9 mouse cellular contexts compared by ENCODE assay signal in genomic region chr16:58521900-58522299, GRCm38 (mm10). TPM values are rescaled to one million over a fixed set of nuclear protein-coding genes. Genes with fewer than 3 reads are reported as not detected.
DNase-seq lines count a peak whose midpoint lies in the region; ATAC-seq and TF ChIP-seq lines count a peak whose summit lies in the region.
"Had no signal": no experiment of that assay in that cellular context is flagged by ENCODE, and none has a peak within 500 bp of the region (broad histone marks: within the 10 kb centered on the region; RNA-seq: fewer than 3 reads in every experiment).

No protein-coding gene starts in this region.

- H3K27me3 ChIP-seq in heart, embryonic 10.5 days (ENCODE audit: insufficient read depth, poor library complexity, severe bottlenecking), result no peaks in the 10 kb centered on the region
- peaks cover 17% of the 10 kb centered on the region; the same call in 1 of the 2 replicates for H3K27me3 ChIP-seq in hindbrain, embryonic 10.5 days (ENCODE audit: insufficient read depth, poor library complexity, severe bottlenecking)
- no peaks in the 10 kb centered on the region for H3K27me3 ChIP-seq in liver, embryonic 14.5 days (ENCODE audit: control insufficient read depth, insufficient read depth, low read length)
- H3K27me3 ChIP-seq in thymus, adult 2 months (ENCODE audit: control insufficient read depth, insufficient read depth, low read length), result peaks cover 2% of the 10 kb centered on the region

- peak overlapping the region; percentile 92 for H3K9ac ChIP-seq in liver, embryonic 14.5 days (replicated peaks)

- ATAC-seq in liver, embryonic 14.5 days (ENCODE audit: insufficient read depth), result no peak

- H3K4me1 ChIP-seq in heart, embryonic 10.5 days, result peaks cover 11% of the 10 kb centered on the region; the same call in 1 of the 2 replicates
- H3K4me1 ChIP-seq in brown adipose tissue, adult 24 weeks (ENCODE audit: control insufficient read depth, insufficient read depth, insufficient read length, low read length), result peaks cover 16% of the 10 kb centered on the region; the same call in 1 of the 2 replicates
- H3K4me1 ChIP-seq in hindbrain, embryonic 10.5 days (replicated peaks), result peaks cover 16% of the 10 kb centered on the region; the same call in 1 of the 2 replicates
- peaks cover 44 to 49% of the 10 kb centered on the region in 2 experiments for H3K4me1 ChIP-seq in liver, embryonic 14.5 days (replicated peaks; ENCODE audit: control insufficient read depth in 2 of 2, insufficient read depth in 2 of 2, low read length in 1 of 2)
- H3K4me1 ChIP-seq in thymus, adult 2 months (replicated peaks; ENCODE audit: control insufficient read depth, insufficient read depth, low read length), result peaks cover 10% of the 10 kb centered on the region; the same call in 1 of the 2 replicates

- no peak for TF ChIP-seq CTCF in liver, embryonic 14.5 days (IDR thresholded peaks at IDR 0.05; ENCODE audit: low read depth)
- TF ChIP-seq CTCF in thymus, adult 2 months (IDR thresholded peaks at IDR 0.05; ENCODE audit: borderline replicate concordance, control insufficient read depth, extremely low read depth, insufficient read depth, low read length, poor library complexity), result no peak

- H3K4me2 ChIP-seq in liver, embryonic 14.5 days (ENCODE audit: low read depth), result peak overlapping the region; percentile 76

- H3K27ac ChIP-seq in heart, embryonic 10.5 days, result peak overlapping the region; percentile 95
- H3K27ac ChIP-seq in brown adipose tissue, adult 24 weeks (replicated peaks; ENCODE audit: low read depth, low read length), result peak overlapping the region; percentile 93; the same call in 1 of the 2 replicates
- H3K27ac ChIP-seq in hindbrain, embryonic 10.5 days, result no peak overlapping the region
- peak overlapping the region; percentile 64 for H3K27ac ChIP-seq in liver, embryonic 14.5 days
- H3K27ac ChIP-seq in thymus, adult 2 months (ENCODE audit: control insufficient read depth, insufficient read depth, low read length), result no peak overlapping the region

- H3K36me3 ChIP-seq in heart, embryonic 10.5 days, result no peaks in the 10 kb centered on the region
- H3K36me3 ChIP-seq in hindbrain, embryonic 10.5 days, result no peaks in the 10 kb centered on the region
- no peaks in the 10 kb centered on the region for H3K36me3 ChIP-seq in liver, embryonic 14.5 days (replicated peaks; ENCODE audit: control insufficient read depth, insufficient read depth, low read depth)
- no peaks in the 10 kb centered on the region for H3K36me3 ChIP-seq in thymus, adult 2 months (ENCODE audit: control insufficient read depth, insufficient read depth, low read length)

- no peak for TF ChIP-seq POLR2A in thymus, adult 2 months (IDR thresholded peaks at IDR 0.05; ENCODE audit: control insufficient read depth, extremely low read depth, insufficient read depth, low read length, poor library complexity)

- intact Hi-C loops in heart, postnatal 36 days (cut with DNase I), result loop anchor here (2.0 to 5.0 kb wide), 7 partner anchors 25 to 205 kb away; partner anchors contain the start of genes Cldnd1 and Cpox

- WGBS in heart, embryonic 10.5 days, result 24% methylated on average over 7 of the region's 7 CpGs
- 36% methylated on average over 7 of the region's 7 CpGs for WGBS in hindbrain, embryonic 10.5 days
- 15% methylated on average over 7 of the region's 7 CpGs for WGBS in liver, embryonic 14.5 days (ENCODE audit: insufficient replicate concordance)
- 36% methylated on average over 7 of the region's 7 CpGs for WGBS in thymus, adult 2 months

- no peak for DNase-seq in heart, embryonic 10.5 days (ENCODE audit: low spot score)
- DNase-seq in heart, postnatal 36 days, result no peak
- no peak for DNase-seq in hindbrain, embryonic 10.5 days (ENCODE audit: low spot score)
- DNase-seq in liver, embryonic 14.5 days (ENCODE audit: low read depth in 3 of 3, low spot score in 3 of 3), result no peak
- no peak for DNase-seq in thymus, adult 2 months
- no peak for DNase-seq in cerebellum, adult 9-11 months
- DNase-seq in left cerebral cortex, adult 18-20 months (ENCODE audit: low spot score in 2 of 2), result no peak
- DNase-seq: adrenal gland, postnatal 14 days had no signal

- no peak for TF ChIP-seq EP300 in liver, embryonic 14.5 days (IDR thresholded peaks at IDR 0.05; ENCODE audit: low read depth)

- peak overlapping the region; percentile 93 for H3K4me3 ChIP-seq in heart, embryonic 10.5 days
- peak overlapping the region; percentile 70 for H3K4me3 ChIP-seq in brown adipose tissue, adult 24 weeks (ENCODE audit: insufficient read depth, low read depth, low read length)
- peak overlapping the region; percentile 75 for H3K4me3 ChIP-seq in hindbrain, embryonic 10.5 days
- peak overlapping the region; percentile 91 for H3K4me3 ChIP-seq in liver, embryonic 14.5 days (ENCODE audit: insufficient read depth in 1 of 2, low read depth in 2 of 2, low read length in 2 of 2)
- H3K4me3 ChIP-seq in thymus, adult 2 months (ENCODE audit: control insufficient read depth, insufficient read depth, low read length), result no peak overlapping the region

- H3K9me3 ChIP-seq in heart, embryonic 10.5 days, result no peaks in the 10 kb centered on the region
- peaks cover 8% of the 10 kb centered on the region for H3K9me3 ChIP-seq in hindbrain, embryonic 10.5 days
- H3K9me3 ChIP-seq in liver, embryonic 14.5 days (ENCODE audit: control insufficient read depth, low read length), result no peaks in the 10 kb centered on the region

RNA-seq across cellular contexts. Expression of gene St3gal6, which starts 2.1 kb away (rescaled TPM):
- polyA plus RNA-seq in heart, embryonic 10.5 days (2016; fragmentation: Nextera tagmentation; extraction: Ambion mirVana), result 22.0 and 28.5 TPM in 2 replicates
- 10 to 100 TPM; 40.2 to 43.7 TPM for total RNA-seq in heart, postnatal 36 days (2021)
- polyA plus RNA-seq in brown adipose tissue, adult 24 weeks (2012; ENCODE audit: insufficient read depth, insufficient read length, missing spikeins), result 39.7 and 40.3 TPM in 2 replicates
- 8.7 and 10.2 TPM in 2 replicates for polyA plus RNA-seq in hindbrain, embryonic 10.5 days (2016; fragmentation: Nextera tagmentation; extraction: Ambion mirVana)
- polyA plus RNA-seq in liver, embryonic 14.5 days (2012; rRNA removed), result 6.7 and 10.4 TPM in 2 replicates
- 25.4 and 25.6 TPM in 2 replicates for polyA plus RNA-seq in liver, embryonic 14.5 days (2014; fragmentation: Nextera tagmentation; extraction: Ambion mirVana)
- 17.5 and 21.8 TPM in 2 replicates for polyA plus RNA-seq in thymus, adult 2 months (2012; rRNA removed)
- 10 to 100 TPM; 22.4 to 25.8 TPM for total RNA-seq in left cerebral cortex, adult 18-20 months (2021)

Comparison
In these comparisons a context has a peak if more than half of its experiments do, and no peak if none do; other contexts are left out.
1. H3K27ac ChIP-seq: peak in heart, embryonic 10.5 days (single experiment), brown adipose tissue, adult 24 weeks (single experiment) and liver, embryonic 14.5 days (single experiment); none in hindbrain, embryonic 10.5 days (single experiment) and thymus, adult 2 months (single experiment).